Mouse (Mus musculus) MEL (cell line): ENCODE measurements around the gene Cdkl3. TPM values are rescaled to one million over a fixed set of nuclear protein-coding genes. Genes with fewer than 3 reads are reported as not detected.

ENCODE experiments used
- DNase-seq: peaks from one replicate; pipeline ENCODE4 v3.0.0; 2011; ENCODE audit warnings: low read depth, low spot score
- H3K27ac ChIP-seq: 2 replicates; pipeline ENCODE4 v1.5.1; 2012; ENCODE audit warnings: low read depth, mild to moderate bottlenecking, control low read depth, low read length, moderate library complexity; ENCODE audit not compliant: control insufficient read depth
- H3K27me3 ChIP-seq, 2 experiments: fragments of 150-350 bp in 1 of 2; sonication (generic) in 1 of 2; 2 replicates each; pipeline ENCODE4 v1.6.1; 2012; ENCODE audit warnings: low read length in 2 of 2, mild to moderate bottlenecking in 2 of 2, improper control_type of control experiment in 1 of 2, moderate library complexity in 1 of 2; ENCODE audit not compliant: insufficient read depth in 2 of 2, control insufficient read depth in 1 of 2
- H3K36me3 ChIP-seq, 2 experiments: 2 replicates each; pipeline ENCODE4 v1.6.1; 2012 to 2014; ENCODE audit warnings: low read length in 2 of 2, improper control_type of control experiment in 1 of 2, inconsistent platforms in 1 of 2, mild to moderate bottlenecking in 1 of 2; ENCODE audit not compliant: insufficient read depth in 2 of 2, control insufficient read depth in 1 of 2
- H3K4me1 ChIP-seq, 2 experiments: fragments of 150-350 bp in 1 of 2; sonication (generic) in 1 of 2; 2 replicates each; pipeline ENCODE4 v1.6.1; 2012; ENCODE audit warnings: low read length in 2 of 2, improper control_type of control experiment in 1 of 2, mild to moderate bottlenecking in 1 of 2; ENCODE audit not compliant: insufficient read depth in 2 of 2, control insufficient read depth in 1 of 2
- H3K4me3 ChIP-seq, 2 experiments: fragments of 150-350 bp in 1 of 2; sonication (generic) in 1 of 2; 2 replicates each; pipeline ENCODE4 v1.5.1; 2012; ENCODE audit warnings: low read depth in 2 of 2, low read length in 2 of 2, mild to moderate bottlenecking in 2 of 2, moderate library complexity in 2 of 2, control low read depth in 1 of 2, improper control_type of control experiment in 1 of 2; ENCODE audit not compliant: control insufficient read depth in 1 of 2, insufficient read depth in 1 of 2
- H3K79me2 ChIP-seq: 2 replicates; pipeline ENCODE4 v1.6.1; 2012; ENCODE audit warnings: mild to moderate bottlenecking, low read length, moderate library complexity; ENCODE audit not compliant: control insufficient read depth, poor library complexity, insufficient read depth
- H3K9ac ChIP-seq: 2 replicates; pipeline ENCODE4 v1.6.1; 2012; ENCODE audit warnings: low read depth, mild to moderate bottlenecking, control low read depth, low read length, moderate library complexity; ENCODE audit not compliant: control insufficient read depth, poor library complexity, severe bottlenecking
- H3K9me3 ChIP-seq: fragments of 150-350 bp; sonication (generic); replicated peaks from 2 replicates; pipeline ENCODE4 v1.6.1; 2012; ENCODE audit warnings: mild to moderate bottlenecking, low read length, improper control_type of control experiment, moderate library complexity; ENCODE audit not compliant: insufficient read depth
- CHD1 ChIP-seq: IDR thresholded peaks from 2 replicates; pipeline ENCODE4 v1.6.1; 2012; ENCODE audit warnings: low read depth, mild to moderate bottlenecking, inconsistent platforms, low read length, improper control_type of control experiment
- CHD2 ChIP-seq: IDR thresholded peaks from 2 replicates; pipeline ENCODE4 v1.6.1; 2011; ENCODE audit warnings: low read length, improper control_type of control experiment
- CTCF ChIP-seq, 3 experiments: IDR thresholded peaks in 2 of 3; conservative IDR thresholded peaks in 1 of 3; 2 replicates each; pipeline ENCODE4 v1.5.1; 2011 to 2012; ENCODE audit warnings: low read length in 3 of 3, low read depth in 2 of 3, mild to moderate bottlenecking in 2 of 3, improper control_type of control experiment in 1 of 3, inconsistent platforms in 1 of 3, mixed read lengths in 1 of 3, moderate library complexity in 1 of 3; ENCODE audit not compliant: control insufficient read depth in 1 of 3, insufficient read depth in 1 of 3, poor library complexity in 1 of 3, severe bottlenecking in 1 of 3
- E2F4 ChIP-seq: IDR thresholded peaks from 2 replicates; pipeline ENCODE4 v1.6.1; 2011; ENCODE audit warnings: low read depth, low read length, improper control_type of control experiment, borderline replicate concordance
- EP300 ChIP-seq, 2 experiments: IDR thresholded peaks; 2 replicates each; pipeline ENCODE4 v1.6.1; 2011; ENCODE audit warnings: improper control_type of control experiment in 2 of 2, low read length in 2 of 2, low read depth in 1 of 2, mild to moderate bottlenecking in 1 of 2
- ETS1 ChIP-seq: IDR thresholded peaks from 2 replicates; pipeline ENCODE4 v1.6.1; 2012; ENCODE audit warnings: low read depth, mild to moderate bottlenecking, inconsistent platforms, low read length, improper control_type of control experiment, moderate library complexity
- GATA1 ChIP-seq: IDR thresholded peaks from 2 replicates; pipeline ENCODE4 v1.6.1; 2011; ENCODE audit warnings: low read depth, low read length, improper control_type of control experiment
- MAZ ChIP-seq: IDR thresholded peaks from 2 replicates; pipeline ENCODE4 v1.6.1; 2012; ENCODE audit warnings: low read depth, mild to moderate bottlenecking, inconsistent platforms, low read length, improper control_type of control experiment
- MEF2A ChIP-seq: IDR thresholded peaks from 2 replicates; pipeline ENCODE4 v1.6.1; 2014; ENCODE audit warnings: low read depth, mild to moderate bottlenecking, inconsistent platforms, low read length, improper control_type of control experiment; ENCODE audit not compliant: poor library complexity, insufficient replicate concordance, severe bottlenecking; ENCODE audit errors: extremely low read depth
- MXI1 ChIP-seq: IDR thresholded peaks from 2 replicates; pipeline ENCODE4 v1.6.1; 2011; ENCODE audit warnings: mild to moderate bottlenecking, low read depth, low read length, improper control_type of control experiment
- MYB ChIP-seq: IDR thresholded peaks from 2 replicates; pipeline ENCODE4 v1.6.1; 2011; ENCODE audit warnings: mild to moderate bottlenecking, low read depth, low read length, improper control_type of control experiment
- NELFE ChIP-seq: IDR thresholded peaks from 2 replicates; pipeline ENCODE4 v1.6.1; 2011; ENCODE audit warnings: low read depth, low read length, improper control_type of control experiment
- POLR2A ChIP-seq, 2 experiments: IDR thresholded peaks; 2 replicates each; pipeline ENCODE4 v1.6.1; 2011 to 2012; ENCODE audit warnings: low read length in 2 of 2, mild to moderate bottlenecking in 2 of 2, control low read depth in 1 of 2, improper control_type of control experiment in 1 of 2, low read depth in 1 of 2, moderate library complexity in 1 of 2; ENCODE audit not compliant: control insufficient read depth in 1 of 2, insufficient read depth in 1 of 2, poor library complexity in 1 of 2
- POLR2AphosphoS5 ChIP-seq: IDR thresholded peaks from 2 replicates; pipeline ENCODE4 v1.6.1; 2012; ENCODE audit warnings: low read depth, borderline replicate concordance, mild to moderate bottlenecking, inconsistent platforms, low read length, moderate library complexity, mixed read lengths
- RAD21 ChIP-seq: IDR thresholded peaks from 2 replicates; pipeline ENCODE4 v1.6.1; 2011; ENCODE audit warnings: mild to moderate bottlenecking, low read depth, low read length, improper control_type of control experiment
- RCOR1 ChIP-seq: IDR thresholded peaks from 2 replicates; pipeline ENCODE4 v1.6.1; 2012; ENCODE audit warnings: low read depth, mild to moderate bottlenecking, inconsistent platforms, low read length, improper control_type of control experiment
- SMC3 ChIP-seq: IDR thresholded peaks from 2 replicates; pipeline ENCODE4 v1.6.1; 2011; ENCODE audit warnings: low read depth, low read length, improper control_type of control experiment
- TCF12 ChIP-seq: IDR thresholded peaks from 2 replicates; pipeline ENCODE4 v1.6.1; 2014; ENCODE audit warnings: low read depth, mild to moderate bottlenecking, inconsistent platforms, low read length, improper control_type of control experiment, moderate library complexity
- UBTF ChIP-seq: IDR thresholded peaks from 2 replicates; pipeline ENCODE4 v1.6.1; 2012; ENCODE audit warnings: low read depth, mild to moderate bottlenecking, inconsistent platforms, low read length, improper control_type of control experiment, moderate library complexity, borderline replicate concordance; ENCODE audit not compliant: insufficient read depth
- ZMIZ1 ChIP-seq: IDR thresholded peaks from 2 replicates; pipeline ENCODE4 v1.6.1; 2012; ENCODE audit warnings: low read depth, mild to moderate bottlenecking, inconsistent platforms, low read length, improper control_type of control experiment, moderate library complexity
- polyA plus RNA-seq, 2 experiments: library from polyadenylated mRNA; stranded (reverse) in 1 of 2; unstranded in 1 of 2; fragments of >175 nt in 1 of 2; fragments of >200 nt in 1 of 2; gene quantifications; 2 replicates each; pipeline versions ENCODE4 v1.2.1 to v1.2.4; 2012; ENCODE audit warnings: low replicate concordance in 2 of 2, low read depth in 1 of 2; ENCODE audit not compliant: insufficient read length in 2 of 2, insufficient read depth in 1 of 2, missing spikeins in 1 of 2
- total RNA-seq: library from RNA; depleted of rRNA; stranded (reverse); fragments of 300-350 nt; gene quantifications from 2 replicates; pipeline ENCODE4 v1.2.3, GENCODE M21; 2012

Gene Cdkl3
- total and polyA plus RNA-seq, 3 experiments: 3.7 to 4.9 TPM; not detected in 1

DNA sequence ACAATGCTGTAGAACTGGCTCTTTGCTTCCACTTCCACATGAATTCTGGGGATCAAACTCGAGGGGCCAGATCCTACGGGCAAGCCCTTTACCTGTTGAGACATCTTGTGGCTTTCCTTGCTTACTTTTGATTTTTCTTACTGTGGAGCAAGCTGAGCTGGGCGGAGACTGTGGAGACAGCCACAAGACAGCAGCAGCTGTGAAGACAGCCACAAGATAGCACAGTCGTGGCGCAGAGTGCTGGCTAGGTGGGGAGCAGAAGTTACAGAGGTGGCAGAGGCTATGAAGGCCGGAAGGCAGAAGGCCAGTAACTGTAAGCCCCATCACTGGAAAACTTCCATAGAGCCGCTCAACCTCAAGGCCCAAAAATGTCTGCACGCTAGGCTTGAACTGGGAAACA lies 42.3 kb upstream of the Cdkl3 start:
- TF ChIP-seq CHD2 (no peak), GATA1 (no peak)
- H3K27ac ChIP-seq: no peak overlapping the region
- H3K4me1 ChIP-seq: 0 out of 4 replicates have a peak, but pooled peaks cover 0 to 2% of the 10 kb centered on the region in 2 experiments
- no peaks in the 10 kb centered on the region for H3K36me3 ChIP-seq
- DNase-seq: peak; percentile 47
- H3K79me2 ChIP-seq: no peaks in the 10 kb centered on the region
- H3K9me3 ChIP-seq: no peaks in the 10 kb centered on the region
- H3K27me3 ChIP-seq: no peaks in the 10 kb centered on the region; a peak in 2 of 4 replicates
- H3K4me3 ChIP-seq: no peak overlapping the region
- no peak overlapping the region for H3K9ac ChIP-seq

- Histone ChIP-seq H3K9ac (no peak overlapping the region), H3K9me3 (no peaks in the 10 kb centered on the region), H3K4me3 (no peak overlapping the region), H3K79me2 (no peaks in the 10 kb centered on the region), H3K4me1 (0 out of 4 replicates have a peak, but pooled peaks cover 0 to 4% of the 10 kb centered on the region in 2 experiments), H3K36me3 (no peaks in the 10 kb centered on the region), H3K27me3 (no peaks in the 10 kb centered on the region; a peak in 2 of 4 replicates), H3K27ac (no peak overlapping the region)
- DNase-seq: no peak
- TF ChIP-seq POLR2A (IDR thresholded peaks at IDR 0.05; ENCODE audit: control insufficient read depth in 1 of 2, insufficient read depth in 1 of 2, low read depth in 1 of 2, low read length in 2 of 2, poor library complexity in 1 of 2) (no peak), E2F4 (no peak), GATA1 (no peak), SMC3 (no peak)
Measured at GRCm38 (mm10) chr11:51962277-51962676, 41.7 kb upstream of the Cdkl3 start.

GRCm38 (mm10) chr11:51966651-51967050 lies 37.4 kb upstream of the Cdkl3 start:
- H3K9ac ChIP-seq: no peak overlapping the region
- H3K4me1 ChIP-seq: peaks cover 0 to 10% of the 10 kb centered on the region in 2 experiments; a peak in 2 of 4 replicates

More at GRCm38 (mm10) chr11:51966651-51967050, 37.4 kb upstream of the Cdkl3 start:
- Histone ChIP-seq H3K27ac (no peak overlapping the region), H3K36me3 (peaks cover 10 to 17% of the 10 kb centered on the region in 2 experiments), H3K79me2 (peaks cover 16% of the 10 kb centered on the region), H3K9me3 (no peaks in the 10 kb centered on the region), H3K4me3 (no peak overlapping the region), H3K27me3 (no peaks in the 10 kb centered on the region; a peak in 2 of 4 replicates)
- TF ChIP-seq E2F4 (no peak), TCF12 (no peak), POLR2A (IDR thresholded peaks at IDR 0.05; ENCODE audit: control insufficient read depth in 1 of 2, insufficient read depth in 1 of 2, low read depth in 1 of 2, low read length in 2 of 2, poor library complexity in 1 of 2) (no peak), RAD21 (no peak), MXI1 (no peak), CHD2 (no peak), MEF2A (no peak), RCOR1 (no peak), EP300 (IDR thresholded peaks at IDR 0.05; ENCODE audit: low read depth in 1 of 2, low read length in 2 of 2) (no peak), UBTF (no peak), SMC3 (no peak), ETS1 (no peak), CTCF (IDR thresholded peaks at IDR 0.05 in 2 of 3, conservative IDR thresholded peaks at IDR 0.05 in 1 of 3; ENCODE audit: control insufficient read depth in 1 of 3, insufficient read depth in 1 of 3, low read depth in 2 of 3, low read length in 3 of 3, poor library complexity in 1 of 3, severe bottlenecking in 1 of 3) (no peak), CHD1 (no peak), ZMIZ1 (no peak), NELFE (no peak), POLR2AphosphoS5 (no peak), GATA1 (no peak), MAZ (no peak), MYB (no peak)
- no peak for DNase-seq
